Mouse (Mus musculus) spleen, adult 2 months (tissue): ENCODE measurements at regions not wholly inside any gene's neighbourhood (a gene's known extent, or its start where the extent isn't known, plus 50 kb on each side); places are given as distances from the start of the nearest gene placed in this dataset.

Experiments
- DNase-seq, 2 experiments: peaks; one replicate each; pipeline versions ENCODE4 v3.0.0 to v3.0.0-alpha.2; 2012 to 2021; ENCODE audit warnings: low spot score in 2 of 2, low read depth in 1 of 2
- H3K27ac ChIP-seq: fragments of 200-500 bp; 2 replicates; pipeline ENCODE4 v1.5.1; 2012; ENCODE audit warnings: low read length, inconsistent platforms; ENCODE audit not compliant: insufficient read depth
- H3K27me3 ChIP-seq: fragments of 200-500 bp; 2 replicates; pipeline ENCODE4 v1.6.1; 2012; ENCODE audit warnings: mild to moderate bottlenecking, moderate library complexity, low read length, inconsistent platforms; ENCODE audit not compliant: control insufficient read depth, insufficient read depth
- H3K36me3 ChIP-seq: fragments of 200-500 bp; 2 replicates; pipeline ENCODE4 v1.6.1; 2012; ENCODE audit warnings: mild to moderate bottlenecking, low read length, inconsistent platforms; ENCODE audit not compliant: control insufficient read depth, insufficient read depth
- H3K4me1 ChIP-seq: fragments of 200-500 bp; 2 replicates; pipeline ENCODE4 v1.6.1; 2011; ENCODE audit warnings: inconsistent platforms; ENCODE audit not compliant: control insufficient read depth, insufficient read depth, insufficient read length
- H3K4me3 ChIP-seq: fragments of 200-500 bp; 2 replicates; pipeline ENCODE4 v1.5.1; 2011; ENCODE audit warnings: mild to moderate bottlenecking, inconsistent platforms; ENCODE audit not compliant: insufficient read depth, insufficient read length; ENCODE audit errors: extremely low read depth
- CTCF ChIP-seq: fragments of 200-500 bp; IDR thresholded peaks from 2 replicates; pipeline ENCODE4 v1.5.1; 2011; ENCODE audit warnings: mild to moderate bottlenecking, inconsistent platforms; ENCODE audit not compliant: insufficient read depth, insufficient read length, insufficient replicate concordance; ENCODE audit errors: extremely low read depth
- POLR2A ChIP-seq: fragments of 200-500 bp; IDR thresholded peaks from 2 replicates; pipeline ENCODE4 v1.6.1; 2011; ENCODE audit warnings: low read depth, low read length, inconsistent platforms
- WGBS: fragments of 180-500 bp; shearing (Covaris S2); methylation state at CpG from one replicate; pipeline ENCODE4 v1.1.7; 2018; 5-methylcytosine and 5-hydroxymethylcytosine counted together

DNA sequence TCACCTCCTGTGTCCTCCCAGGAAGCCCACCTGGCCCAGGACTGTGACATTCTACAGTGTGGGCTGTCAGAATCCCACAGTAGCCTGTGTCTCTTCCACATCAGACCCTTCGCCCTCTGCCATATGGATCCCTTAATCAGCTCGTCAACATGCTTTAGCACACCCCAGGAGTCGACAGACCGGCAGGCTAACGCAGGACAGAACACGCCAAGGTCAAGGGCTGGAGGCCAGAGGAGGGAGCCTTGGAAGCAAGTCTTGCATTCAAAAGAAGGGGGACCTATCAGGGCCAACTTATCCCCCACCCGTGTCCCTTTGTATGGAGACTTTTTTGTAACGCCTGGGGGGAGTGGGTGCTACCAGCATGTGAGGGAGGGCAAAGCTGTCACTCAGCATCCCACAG, 224.1 kb upstream of the Rpl38 start:
- Histone ChIP-seq H3K36me3 (no peaks in the 10 kb centered on the region), H3K27ac (no peak overlapping the region), H3K4me3 (no peak overlapping the region), H3K4me1 (no peaks in the 10 kb centered on the region), H3K27me3 (no peaks in the 10 kb centered on the region)
- no peak for DNase-seq
- no peak for TF ChIP-seq POLR2A
- TF ChIP-seq CTCF, result no peak
- 87% methylated on average over 8 of the region's 8 CpGs for WGBS

- WGBS, result 20% methylated on average over 5 of the region's 5 CpGs
- no peak overlapping the region for H3K27ac ChIP-seq
- H3K36me3 ChIP-seq, result no peaks in the 10 kb centered on the region
- H3K4me1 ChIP-seq, result no peaks in the 10 kb centered on the region
- no peaks in the 10 kb centered on the region for H3K27me3 ChIP-seq
- no peak overlapping the region for H3K4me3 ChIP-seq
- TF ChIP-seq CTCF (no peak), POLR2A (no peak)
- DNase-seq, result no peak
These were observed 224.9 kb upstream of the Rpl38 start for GRCm38 (mm10) chr11:114443444-114443843.

GRCm38 (mm10) chr11:114439314-114439713, 229.0 kb upstream of the Rpl38 start:
- no peak for DNase-seq
- Histone ChIP-seq H3K4me1 (peaks cover 3% of the 10 kb centered on the region; the same call in 1 of the 2 replicates), H3K27me3 (no peaks in the 10 kb centered on the region), H3K27ac (no peak overlapping the region), H3K36me3 (no peaks in the 10 kb centered on the region), H3K4me3 (no peak overlapping the region)
- no peak for TF ChIP-seq CTCF
- no peak for TF ChIP-seq POLR2A
- 89% methylated on average over 4 of the region's 4 CpGs for WGBS

- Histone ChIP-seq H3K27me3 (no peaks in the 10 kb centered on the region), H3K4me3 (no peak overlapping the region), H3K36me3 (no peaks in the 10 kb centered on the region), H3K27ac (no peak overlapping the region), H3K4me1 (peaks cover 3% of the 10 kb centered on the region; the same call in 1 of the 2 replicates)
- TF ChIP-seq CTCF (no peak), POLR2A (no peak)
- WGBS, result 27% methylated on average over 1 of the region's 1 CpGs
- DNase-seq, result no peak
These were observed 232.5 kb upstream of the Rpl38 start for GRCm38 (mm10) chr11:114435788-114436187.

GRCm38 (mm10) chr11:114433561-114433960, 234.8 kb upstream of the Rpl38 start:
- 66% methylated on average over 5 of the region's 5 CpGs for WGBS
- Histone ChIP-seq H3K4me3 (no peak overlapping the region), H3K36me3 (no peaks in the 10 kb centered on the region), H3K27ac (no peak overlapping the region), H3K27me3 (no peaks in the 10 kb centered on the region), H3K4me1 (peaks cover 3% of the 10 kb centered on the region; the same call in 1 of the 2 replicates)
- TF ChIP-seq POLR2A (no peak), CTCF (no peak)
- no peak for DNase-seq

DNA sequence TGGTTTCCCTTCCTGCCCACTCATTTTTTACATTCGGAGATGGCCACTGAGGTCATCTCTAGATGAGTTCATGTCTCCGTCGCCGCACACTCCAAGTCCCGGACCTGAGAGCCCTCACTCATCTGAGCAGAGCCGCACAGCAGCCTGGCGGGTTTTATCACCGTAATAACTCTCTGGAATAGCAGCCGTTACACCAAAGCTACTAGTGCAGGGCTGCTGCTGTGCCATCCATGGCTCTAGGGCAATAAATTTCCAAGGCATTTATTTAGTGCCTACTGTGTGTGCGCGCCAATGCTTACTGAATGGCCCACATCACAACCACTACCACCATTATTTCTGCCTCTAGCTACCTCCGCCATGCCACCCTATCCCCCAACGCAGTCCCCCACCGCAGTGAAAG, 242.9 kb upstream of the Rpl38 start:
- Histone ChIP-seq H3K27me3 (no peaks in the 10 kb centered on the region), H3K27ac (no peak overlapping the region), H3K4me1 (no peaks in the 10 kb centered on the region), H3K4me3 (no peak overlapping the region), H3K36me3 (no peaks in the 10 kb centered on the region)
- DNase-seq, result no peak
- TF ChIP-seq CTCF (no peak), POLR2A (no peak)
- 87% methylated on average over 14 of the region's 14 CpGs for WGBS

DNA sequence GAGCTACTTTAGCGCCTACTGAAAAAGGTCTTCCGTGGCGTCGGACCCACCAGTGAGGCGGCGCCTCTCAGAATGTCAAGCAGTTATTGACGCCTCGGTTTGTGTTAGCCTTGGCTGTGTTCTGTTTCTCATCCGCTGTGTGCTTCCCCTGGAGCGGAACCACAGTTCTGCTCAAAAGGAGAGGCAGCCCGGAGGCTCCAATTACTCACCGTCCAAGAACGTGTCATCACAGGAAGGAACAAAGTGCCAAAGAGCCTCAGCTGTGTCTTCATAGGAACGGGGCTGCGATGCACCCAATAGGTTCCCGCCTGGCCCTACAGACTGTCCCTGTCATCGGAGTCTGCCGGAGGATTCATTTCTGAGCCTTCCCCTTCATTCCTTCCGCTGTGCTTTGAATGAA, 245.0 kb upstream of the Rpl38 start:
- Histone ChIP-seq H3K36me3 (no peaks in the 10 kb centered on the region), H3K27me3 (no peaks in the 10 kb centered on the region), H3K4me3 (no peak overlapping the region), H3K4me1 (no peaks in the 10 kb centered on the region), H3K27ac (no peak overlapping the region)
- DNase-seq, result no peak
- WGBS, result 89% methylated on average over 19 of the region's 19 CpGs
- no peak for TF ChIP-seq POLR2A
- TF ChIP-seq CTCF, result no peak
